Mouse (Mus musculus) spleen, postnatal 10 days (tissue): ENCODE results near the gene Cisd3.
"Not testable (repeated sequence)": the region's sequence is repeated elsewhere in the genome, so short reads cannot be mapped to it uniquely, and the experiment has no call there.

Experiments used
- DNase-seq, 2 experiments: peaks; one replicate each; pipeline ENCODE4 v3.0.0; 2021 to 2022; ENCODE audit warnings: low spot score in 2 of 2

Cisd3 gene

GRCm38 (mm10) chr11:97686322-97686908 is 789 bp downstream of the Cisd3 start:
- DNase-seq, result no peak

GRCm38 (mm10) chr11:97687061-97687460 is 1.4 kb downstream of the Cisd3 start:
- no peak for DNase-seq

GRCm38 (mm10) chr11:97689861-97690260 is 4.2 kb downstream of the Cisd3 start:
- DNase-seq, result peak; percentile 65 to 79

DNA sequence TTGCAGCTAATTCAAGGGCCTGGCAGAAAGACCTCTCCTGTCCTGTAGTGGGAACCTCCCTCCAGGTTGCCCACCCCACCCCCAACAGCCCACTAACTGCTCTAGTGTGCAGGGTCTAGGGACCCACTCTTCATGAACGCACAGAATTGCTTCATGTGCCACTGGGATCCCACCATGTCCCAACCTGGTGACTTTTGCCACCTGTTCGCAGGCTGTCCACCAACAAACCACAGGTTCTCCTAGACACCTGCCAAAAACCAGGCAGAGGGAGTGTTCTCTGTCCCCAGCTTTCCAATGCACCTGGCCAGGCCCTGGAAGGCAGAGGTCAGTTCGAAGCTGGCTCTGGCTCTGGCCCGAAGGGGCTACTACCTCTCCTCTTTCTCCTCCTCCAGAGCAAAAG is 8.8 kb downstream of the Cisd3 start:
- DNase-seq, result no peak

DNA sequence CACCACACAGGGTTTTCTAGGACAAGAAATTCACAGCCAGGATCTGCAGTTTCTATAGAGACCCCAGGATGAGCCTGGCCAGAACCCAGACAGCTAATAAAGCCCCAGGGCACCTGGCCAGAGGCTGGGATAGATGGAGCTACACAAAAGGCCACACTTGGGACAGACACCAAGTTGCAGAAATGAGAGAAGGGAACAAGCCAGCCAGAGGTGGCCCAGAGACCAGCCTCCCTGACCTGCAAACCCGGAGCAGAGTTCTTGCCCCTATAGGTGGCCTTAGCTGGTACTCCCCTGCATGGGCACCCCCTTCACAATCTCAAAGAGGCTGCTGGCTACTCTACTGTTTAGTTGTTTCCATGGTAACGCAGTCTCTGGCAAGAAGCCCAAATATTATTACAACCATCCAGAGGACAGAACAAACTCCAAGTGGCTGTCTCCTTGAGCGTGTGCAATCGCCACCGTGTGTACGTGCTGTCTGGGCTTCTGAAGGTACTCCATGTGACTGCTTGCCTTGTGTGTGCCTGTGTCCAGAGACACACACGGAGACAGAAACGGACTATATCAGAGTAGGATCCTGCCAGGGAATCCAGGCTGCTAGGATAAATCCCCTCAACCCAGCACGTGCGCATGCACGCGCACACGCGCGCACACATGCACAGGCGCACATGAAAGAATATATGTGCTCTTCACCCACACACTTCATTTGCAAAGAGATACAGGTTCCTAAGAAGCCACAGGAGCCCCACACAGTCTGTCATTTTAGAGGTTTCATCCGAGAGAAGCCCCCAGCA is 9.5 kb downstream of the Cisd3 start:
- no peak for DNase-seq

DNA sequence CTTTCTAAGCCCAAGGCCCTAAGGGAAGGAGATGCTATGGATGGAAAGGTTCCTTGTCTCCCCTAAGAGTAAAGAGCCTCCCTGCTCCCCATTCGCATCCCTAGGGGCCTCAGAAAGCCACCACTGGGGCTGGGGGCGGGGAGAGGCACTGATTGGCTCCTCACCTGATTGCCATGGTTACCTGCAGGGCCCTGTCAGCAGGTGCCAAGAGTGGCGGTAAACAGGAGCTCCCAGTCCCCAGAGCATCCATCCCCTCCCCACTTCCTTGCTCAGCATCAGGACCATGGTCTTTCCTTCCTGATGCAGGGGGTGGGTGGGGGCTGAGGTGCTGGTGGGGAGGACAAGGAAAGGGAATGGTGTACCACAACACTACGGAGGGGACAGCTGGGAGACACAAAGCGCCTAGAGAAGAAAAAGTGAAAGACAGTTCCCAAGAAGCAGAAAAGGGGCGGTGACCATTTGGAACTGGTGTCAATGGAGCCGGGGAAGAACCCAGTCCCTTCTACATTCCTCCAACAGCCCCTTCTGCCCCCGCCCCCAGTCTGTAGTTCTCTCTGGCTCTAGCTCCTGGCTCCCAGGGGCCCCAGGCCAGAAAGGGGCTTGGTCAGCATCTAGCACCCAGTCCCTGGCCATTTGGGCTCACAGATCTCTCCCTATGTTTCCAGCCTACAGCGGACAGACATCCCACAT is 10.2 kb downstream of the Cisd3 start:
- no peak for DNase-seq

DNA sequence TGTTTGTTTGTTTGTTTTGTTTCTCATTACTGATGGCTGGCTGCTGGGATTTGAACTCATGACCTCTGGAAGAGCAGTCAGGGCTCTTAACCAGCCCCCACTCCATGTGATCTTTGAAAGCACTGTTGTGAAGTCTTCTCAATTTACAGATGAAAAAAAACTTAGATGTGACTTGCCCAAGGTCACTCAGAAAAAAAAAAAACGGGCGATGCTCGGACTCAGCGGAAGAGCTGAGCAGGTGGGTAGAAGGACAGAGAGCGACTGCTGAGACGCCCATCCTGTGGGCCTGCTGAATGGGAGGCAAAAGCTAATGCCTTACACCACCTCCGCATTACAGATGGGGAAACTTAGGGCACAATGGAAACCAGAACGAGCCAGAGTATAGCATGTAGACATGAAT is 11.0 kb downstream of the Cisd3 start:
- DNase-seq, result no peak

GRCm38 (mm10) chr11:97697199-97697890 is 11.7 kb downstream of the Cisd3 start:
- DNase-seq, result no peak

DNA sequence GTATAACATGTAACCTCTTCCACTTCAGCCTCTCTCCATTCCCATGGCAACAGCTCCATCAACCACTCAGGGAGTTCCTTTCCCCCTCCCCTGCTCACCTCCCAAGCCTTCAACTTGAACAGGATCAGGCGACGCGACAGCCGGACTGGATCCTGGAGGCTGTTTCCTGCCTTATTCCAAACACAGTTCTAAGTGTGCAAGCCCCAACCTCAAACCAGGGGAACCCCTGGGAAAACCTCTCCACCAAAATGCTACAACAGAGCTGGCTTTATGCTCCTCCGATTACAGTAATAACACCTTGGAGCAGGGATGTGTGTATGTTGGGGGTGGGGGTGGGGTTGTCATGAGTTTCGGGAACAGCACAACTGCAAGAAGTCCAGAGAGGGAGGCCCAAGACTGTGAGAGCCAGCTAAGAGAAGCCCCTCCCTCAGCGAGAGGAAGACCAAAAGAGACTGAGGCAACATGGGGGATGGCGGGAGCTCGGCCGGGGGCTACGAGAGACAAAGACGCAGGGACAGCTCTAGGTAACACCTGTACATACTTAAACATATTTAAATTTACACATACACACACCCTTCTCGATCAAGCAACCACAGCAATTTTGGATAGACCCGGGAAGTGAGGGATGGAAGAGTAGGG is 12.4 kb downstream of the Cisd3 start:
- DNase-seq, result no peak

- DNase-seq, result peak in 1 of 2 experiments; percentile 56
These were observed 13.3 kb downstream of the Cisd3 start for GRCm38 (mm10) chr11:97698741-97699611.

GRCm38 (mm10) chr11:97699626-97700002 is 14.0 kb downstream of the Cisd3 start:
- DNase-seq, result peak in 1 of 2 experiments; percentile 60

DNA sequence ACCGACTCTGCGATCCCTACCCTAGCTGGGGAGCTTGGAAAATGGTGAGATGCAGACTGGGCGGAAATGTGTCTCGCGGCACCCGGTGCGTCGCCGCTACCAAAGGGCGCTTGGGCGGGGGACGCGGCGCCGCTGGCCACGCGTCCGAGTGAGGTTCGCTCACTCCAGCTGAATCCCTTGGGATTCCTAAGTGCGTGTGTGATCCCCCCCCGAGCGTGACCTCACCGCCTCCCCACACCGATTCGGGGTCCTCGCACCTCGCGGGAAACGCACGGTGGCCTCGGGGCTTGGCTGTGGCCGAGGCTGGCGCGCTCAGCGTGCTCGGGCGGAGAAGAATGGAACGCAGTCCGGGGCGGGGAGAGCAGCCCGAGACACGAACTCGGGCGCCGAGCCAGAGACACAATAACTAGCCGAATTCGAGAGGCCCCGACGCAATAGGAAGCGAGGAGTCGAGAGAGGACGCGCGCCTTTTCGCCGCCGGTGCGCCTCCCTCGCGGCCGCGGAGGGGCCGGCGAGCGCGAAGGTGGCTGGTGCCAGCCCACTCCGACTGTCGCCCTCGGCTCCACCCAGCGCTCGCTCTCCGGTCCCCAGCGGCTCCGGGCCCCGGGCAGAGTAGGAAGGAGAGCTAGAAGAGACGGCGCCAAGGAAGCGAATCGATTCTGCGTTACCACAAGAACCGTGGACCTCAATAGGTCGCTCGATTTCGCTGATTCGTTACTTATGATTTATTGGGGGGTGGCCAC is 14.5 kb downstream of the Cisd3 start, which contains the start of gene Pcgf2:
Pcgf2 (minus strand) TSS at position 495 of the 743 bp plus-strand sequence.
- DNase-seq, result peak; percentile 33 to 64

DNA sequence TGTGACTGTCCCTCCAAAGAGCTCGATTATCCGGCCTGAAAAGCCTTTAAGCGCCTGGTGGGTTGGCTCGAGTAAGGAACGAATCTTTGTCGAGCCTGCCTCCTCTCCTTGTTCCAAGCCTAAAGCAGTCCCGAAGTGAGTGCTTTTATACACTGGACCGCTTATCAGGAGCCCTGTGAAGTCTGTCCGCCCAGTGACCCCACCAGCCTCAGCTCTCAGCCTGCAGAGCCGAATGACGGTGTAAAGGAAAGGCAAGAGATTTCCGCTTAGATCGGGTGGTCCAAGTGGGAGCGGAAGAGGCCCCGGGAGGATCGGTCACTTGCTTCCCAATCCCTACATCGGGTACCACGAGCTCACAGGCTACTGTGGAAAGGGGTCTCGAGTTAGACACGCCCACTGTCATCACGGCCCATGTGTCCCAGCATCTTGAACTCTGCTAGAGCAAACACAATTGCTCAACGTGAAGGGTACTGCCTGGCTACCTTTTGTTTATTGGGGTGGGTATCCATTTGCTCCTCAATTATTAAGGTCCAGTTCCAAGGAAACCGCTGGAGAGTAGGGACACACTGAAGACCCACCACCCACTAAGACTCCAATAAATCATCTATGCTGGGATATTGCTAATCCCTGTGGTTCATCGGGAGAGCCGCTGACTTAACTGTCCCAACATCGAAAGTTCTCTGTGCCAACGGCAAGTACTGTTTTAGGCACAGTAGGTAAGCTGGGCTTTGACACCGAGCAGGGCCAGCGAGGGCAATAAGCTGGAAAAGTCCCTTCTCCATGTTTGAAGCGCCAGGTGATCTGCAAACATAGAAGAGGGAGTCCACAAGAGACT is 15.3 kb downstream of the Cisd3 start:
- peak in 1 of 2 experiments; percentile 25 for DNase-seq

DNA sequence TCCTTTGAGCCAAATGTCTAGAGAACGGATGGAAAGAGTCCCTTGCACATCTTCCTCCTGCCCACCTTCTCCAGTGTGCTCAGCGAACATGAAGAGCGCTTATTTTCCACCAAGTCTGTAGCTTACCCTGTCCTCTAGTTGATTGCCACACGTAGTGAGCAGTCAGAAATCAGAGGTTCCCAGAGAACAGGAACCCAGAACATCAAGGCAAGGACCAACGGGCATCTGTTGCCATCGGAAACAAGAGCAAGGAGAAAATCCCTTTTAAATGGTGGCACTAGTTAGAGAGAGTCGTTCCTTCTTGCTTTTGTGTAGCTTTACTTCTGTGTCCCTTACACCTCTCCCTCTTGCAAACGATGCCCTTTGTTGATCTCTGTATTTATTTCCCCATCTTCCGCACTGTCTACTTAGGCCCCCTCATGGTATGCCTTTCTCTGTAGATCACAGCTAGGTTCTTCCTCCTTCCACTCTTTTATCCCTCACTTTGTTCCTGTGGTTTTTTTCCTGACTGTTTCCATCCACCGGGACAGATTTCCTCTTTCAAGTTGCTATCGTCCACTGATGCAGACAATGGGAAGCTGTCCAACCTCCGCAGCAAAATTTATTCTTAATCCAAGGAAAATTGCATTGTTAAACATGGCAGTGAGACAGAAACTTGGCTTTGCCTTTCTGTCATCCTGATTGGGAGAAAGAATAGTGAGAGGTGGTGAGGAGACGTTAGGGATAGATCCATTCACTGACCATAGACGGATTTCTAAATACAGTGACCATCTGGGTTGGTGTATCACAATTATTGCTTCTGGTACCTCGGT is 16.2 kb downstream of the Cisd3 start:
- no peak for DNase-seq

DNA sequence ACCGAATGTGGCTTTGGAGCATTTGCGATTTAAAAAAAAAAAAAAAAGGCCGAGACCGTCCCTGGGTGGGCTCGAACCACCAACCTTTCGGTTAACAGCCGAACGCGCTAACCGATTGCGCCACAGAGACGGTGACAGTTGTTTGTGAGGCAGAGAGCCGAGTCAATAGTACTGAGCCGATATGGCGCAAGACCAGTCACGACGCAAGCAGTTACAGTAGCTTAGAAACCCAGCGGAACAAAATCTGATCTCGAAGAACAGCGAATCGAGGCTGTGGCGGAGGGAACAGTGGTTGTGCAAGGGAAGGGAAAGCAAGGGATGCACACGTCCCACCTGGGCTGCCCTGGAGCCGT is 16.7 kb downstream of the Cisd3 start:
- DNase-seq, result peak; percentile 85 to 89

GRCm38 (mm10) chr11:97703039-97703826 is 17.6 kb downstream of the Cisd3 start, which contains the start of gene Psmb3:
Psmb3 (plus strand) TSS chr11:97703399.
- DNase-seq, result peak; percentile 96 to 98

DNA sequence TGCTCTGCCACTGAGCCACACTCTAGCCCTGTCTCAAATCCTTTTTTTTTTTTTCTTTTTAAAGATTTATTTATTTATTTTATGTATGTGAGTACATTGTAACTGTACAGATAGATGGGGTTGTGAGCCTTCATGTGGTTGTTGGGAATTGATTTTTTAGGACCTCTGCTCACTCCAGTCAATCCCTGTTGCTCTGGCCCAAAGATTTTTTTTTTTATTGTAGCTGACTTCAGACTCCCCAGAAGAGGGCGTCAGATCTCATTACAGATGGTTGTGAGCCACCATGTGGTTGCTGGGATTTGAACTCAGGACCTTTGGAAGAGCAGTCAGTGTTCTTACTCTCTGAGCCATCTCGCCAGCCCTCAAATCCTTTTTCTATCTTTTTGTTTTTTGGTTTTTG is 24.4 kb downstream of the Cisd3 start:
- DNase-seq, result not testable (repeated sequence)
